Mouse (Mus musculus) spleen, adult 2 months (tissue): ENCODE measurements at regions not wholly inside any gene's neighbourhood (a gene's known extent, or its start where the extent isn't known, plus 50 kb on each side); places are given as distances from the start of the nearest gene placed in this dataset.

Experiments used
- CTCF ChIP-seq: fragments of 200-500 bp; IDR thresholded peaks from 2 replicates; pipeline ENCODE4 v1.5.1; 2011; ENCODE audit warnings: mild to moderate bottlenecking, inconsistent platforms; ENCODE audit not compliant: insufficient read depth, insufficient read length, insufficient replicate concordance; ENCODE audit errors: extremely low read depth
- POLR2A ChIP-seq: fragments of 200-500 bp; IDR thresholded peaks from 2 replicates; pipeline ENCODE4 v1.6.1; 2011; ENCODE audit warnings: low read depth, low read length, inconsistent platforms

DNA sequence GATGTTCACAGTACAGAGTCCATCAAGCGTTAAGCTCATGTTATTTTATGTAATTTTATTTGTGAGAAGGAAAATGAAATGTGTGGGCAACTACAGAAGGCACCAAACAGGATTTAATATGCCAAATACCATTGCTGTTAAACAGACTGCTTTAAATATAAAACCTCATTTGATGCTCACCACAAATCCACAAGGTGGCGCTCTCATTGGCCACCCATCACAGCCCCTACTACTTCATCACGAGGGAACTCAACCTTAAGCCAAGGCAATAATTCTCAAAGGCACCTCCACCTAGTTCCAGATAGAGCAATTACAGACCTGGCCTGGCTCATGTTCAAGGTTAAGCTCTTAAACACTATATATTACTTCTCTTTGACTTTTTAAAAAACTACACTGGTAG is 266.2 kb upstream of the Nmur2 start:
- no peak for TF ChIP-seq POLR2A
- TF ChIP-seq CTCF, result no peak
